Mouse (Mus musculus): ENCODE data around the gene Muc2.
A peak's percentile ranks its signal among the peaks of the same experiment; 100 is the strongest.

DNA sequence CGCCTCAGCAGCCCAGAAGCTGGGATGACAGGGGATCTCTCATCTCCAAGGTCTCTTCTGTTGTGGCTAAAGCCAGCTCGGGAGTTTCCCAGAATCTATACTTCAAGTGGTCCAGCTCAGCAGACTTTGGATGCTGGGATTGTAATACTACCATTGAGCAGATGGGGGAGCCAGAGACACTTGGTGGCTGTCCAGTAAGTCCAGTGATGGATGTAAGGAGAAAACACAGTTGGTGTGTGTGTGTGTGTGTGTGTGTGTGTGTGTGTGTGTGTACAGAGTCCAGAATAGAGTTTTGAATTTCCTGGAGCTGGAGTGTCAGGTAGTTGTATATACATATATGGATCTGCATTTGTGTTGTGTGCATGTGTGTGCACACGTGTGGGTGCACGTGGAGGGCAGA is 65.7 kb downstream of the Muc2 start:
- TF ChIP-seq HCFC1 (IDR thresholded peaks at IDR 0.05; ENCODE audit: borderline replicate concordance, insufficient read depth, low read length) (no peak), CHD2 (IDR thresholded peaks at IDR 0.05; ENCODE audit: low read depth, low read length) (no peak), ZC3H11A (IDR thresholded peaks at IDR 0.05; ENCODE audit: borderline replicate concordance, low read depth, low read length) (peak; percentile 78; the same call in 1 of the 2 replicates), ZNF384 (IDR thresholded peaks at IDR 0.05; ENCODE audit: low read depth, low read length) (no peak)
